Mouse (Mus musculus) liver, embryonic 11.5 days (tissue): Measurements from ENCODE around the gene Tmem178. TPM values are rescaled to one million over a fixed set of nuclear protein-coding genes. Genes with fewer than 3 reads are reported as not detected.

Experiments
- ATAC-seq: fragments of 200-750 bp; cut with Nextera tagmentation; replicated peaks from 2 replicates; pipeline ENCODE4 v1.8.0; 2017; ENCODE audit warnings: moderate number of reproducible peaks, mild to moderate bottlenecking, moderate TSS enrichment, moderate library complexity; ENCODE audit not compliant: low FRiP score
- DNase-seq: peaks from one replicate; pipeline ENCODE4 v3.0.0-alpha.2; 2017; ENCODE audit warnings: low spot score
- H3K27ac ChIP-seq: fragments of 300-500 bp; sonication (generic); 2 replicates; pipeline ENCODE4 v1.5.1; 2014; ENCODE audit warnings: mild to moderate bottlenecking, low read depth, low read length, control low read depth
- H3K27me3 ChIP-seq: fragments of 300-500 bp; sonication (generic); replicated peaks from 2 replicates; pipeline ENCODE4 v1.6.1; 2014; ENCODE audit warnings: low read length, mixed read lengths; ENCODE audit not compliant: control insufficient read depth, insufficient read depth
- H3K36me3 ChIP-seq: fragments of 300-500 bp; sonication (generic); 2 replicates; pipeline ENCODE4 v1.6.1; 2014; ENCODE audit warnings: mild to moderate bottlenecking, low read length, moderate library complexity, mixed read lengths; ENCODE audit not compliant: control insufficient read depth, insufficient read depth
- H3K4me1 ChIP-seq: fragments of 300-500 bp; sonication (generic); replicated peaks from 2 replicates; pipeline ENCODE4 v1.6.1; 2014; ENCODE audit warnings: low read length, mixed read lengths; ENCODE audit not compliant: control insufficient read depth, insufficient read depth
- H3K4me2 ChIP-seq: fragments of 300-500 bp; sonication (generic); 2 replicates; pipeline ENCODE4 v1.6.1; 2014; ENCODE audit warnings: mild to moderate bottlenecking, control low read depth, moderate library complexity
- H3K4me3 ChIP-seq: fragments of 300-500 bp; sonication (generic); 2 replicates; pipeline ENCODE4 v1.5.1; 2014; ENCODE audit warnings: low read depth, low read length, control low read depth
- H3K9ac ChIP-seq: fragments of 300-500 bp; sonication (generic); 2 replicates; pipeline ENCODE4 v1.6.1; 2014; ENCODE audit warnings: low read depth, low read length, control low read depth
- H3K9me3 ChIP-seq: fragments of 300-500 bp; sonication (generic); 2 replicates; pipeline ENCODE4 v1.6.1; 2016; ENCODE audit warnings: low read length, inconsistent platforms, mixed read lengths; ENCODE audit not compliant: control insufficient read depth
- WGBS: fragments of 180-500 bp; shearing (Covaris S2); extraction: QIAGEN DNeasy Blood & Tissue Kit; methylation state at CpG from one replicate; pipeline ENCODE4 v1.1.7; 2014; 5-methylcytosine and 5-hydroxymethylcytosine counted together
- polyA plus RNA-seq: library from polyadenylated mRNA; unstranded; fragments of >200 nt; fragmentation: Nextera tagmentation; extraction: Ambion mirVana; gene quantifications from 2 replicates; pipeline ENCODE4 v1.2.1, GENCODE M21; 2014

Gene Tmem178
- polyA plus RNA-seq, 1 experiment from 2014 or later = 1.9 TPM

GRCm38 (mm10) chr17:80915666-80916065, 28.8 kb upstream of the Tmem178 start:
- no peaks in the 10 kb centered on the region for H3K4me1 ChIP-seq
- no peak for DNase-seq
- no peaks in the 10 kb centered on the region for H3K27me3 ChIP-seq
- no peak overlapping the region for H3K9ac ChIP-seq
- no peak overlapping the region for H3K4me3 ChIP-seq
- H3K27ac ChIP-seq = no peak overlapping the region
- ATAC-seq = no peak
- 90% methylated on average over 2 of the region's 2 CpGs for WGBS
- no peaks in the 10 kb centered on the region for H3K36me3 ChIP-seq
- no peak overlapping the region for H3K4me2 ChIP-seq
- no peaks in the 10 kb centered on the region for H3K9me3 ChIP-seq

- Histone ChIP-seq H3K27me3 (no peaks in the 10 kb centered on the region), H3K4me3 (no peak overlapping the region), H3K27ac (no peak overlapping the region), H3K36me3 (no peaks in the 10 kb centered on the region), H3K4me1 (no peaks in the 10 kb centered on the region), H3K9me3 (no peaks in the 10 kb centered on the region), H3K4me2 (no peak overlapping the region), H3K9ac (no peak overlapping the region)
- DNase-seq (no peak), ATAC-seq (no peak)
Observed at GRCm38 (mm10) chr17:80919261-80919660, 25.2 kb upstream of the Tmem178 start.

GRCm38 (mm10) chr17:80921286-80922134, 22.9 kb upstream of the Tmem178 start:
- ATAC-seq = no peak
- H3K4me1 ChIP-seq = no peaks in the 10 kb centered on the region
- no peak overlapping the region for H3K4me3 ChIP-seq
- no peak overlapping the region for H3K9ac ChIP-seq
- no peak overlapping the region for H3K27ac ChIP-seq
- no peaks in the 10 kb centered on the region for H3K9me3 ChIP-seq
- no peaks in the 10 kb centered on the region for H3K27me3 ChIP-seq
- H3K4me2 ChIP-seq = no peak overlapping the region
- WGBS = 75% methylated on average over 10 of the region's 10 CpGs
- no peak for DNase-seq
- H3K36me3 ChIP-seq = no peaks in the 10 kb centered on the region

- no peak overlapping the region for H3K27ac ChIP-seq
- H3K27me3 ChIP-seq = no peaks in the 10 kb centered on the region
- WGBS = 76% methylated on average over 3 of the region's 3 CpGs
- H3K4me3 ChIP-seq = no peak overlapping the region
- ATAC-seq = no peak
- DNase-seq = no peak
- H3K4me1 ChIP-seq = no peaks in the 10 kb centered on the region
- H3K36me3 ChIP-seq = no peaks in the 10 kb centered on the region
- no peak overlapping the region for H3K4me2 ChIP-seq
- no peaks in the 10 kb centered on the region for H3K9me3 ChIP-seq
- H3K9ac ChIP-seq = no peak overlapping the region
Observed at GRCm38 (mm10) chr17:80925554-80925953, 18.9 kb upstream of the Tmem178 start.

GRCm38 (mm10) chr17:80927151-80927550, 17.3 kb upstream of the Tmem178 start:
- Histone ChIP-seq H3K4me2 (no peak overlapping the region), H3K9ac (no peak overlapping the region), H3K4me3 (no peak overlapping the region), H3K4me1 (no peaks in the 10 kb centered on the region), H3K9me3 (no peaks in the 10 kb centered on the region), H3K36me3 (no peaks in the 10 kb centered on the region), H3K27ac (no peak overlapping the region), H3K27me3 (no peaks in the 10 kb centered on the region)
- DNase-seq = no peak
- 84% methylated on average over 2 of the region's 2 CpGs for WGBS
- no peak for ATAC-seq

GRCm38 (mm10) chr17:80932716-80933115, 11.7 kb upstream of the Tmem178 start:
- H3K4me2 ChIP-seq = no peak overlapping the region

GRCm38 (mm10) chr17:80933401-80934029, 10.9 kb upstream of the Tmem178 start:
- DNase-seq (no peak), ATAC-seq (no peak)
- Histone ChIP-seq H3K9ac (no peak overlapping the region), H3K27ac (no peak overlapping the region), H3K4me3 (no peak overlapping the region), H3K36me3 (no peaks in the 10 kb centered on the region), H3K27me3 (no peaks in the 10 kb centered on the region), H3K4me1 (no peaks in the 10 kb centered on the region), H3K4me2 (peak overlapping the region; percentile 23; the same call in 1 of the 2 replicates), H3K9me3 (no peaks in the 10 kb centered on the region)
- WGBS = 60% methylated on average over 11 of the region's 11 CpGs

More at GRCm38 (mm10) chr17:80932716-80933115, 11.7 kb upstream of the Tmem178 start:
- Histone ChIP-seq H3K9ac (no peak overlapping the region), H3K27me3 (no peaks in the 10 kb centered on the region), H3K27ac (no peak overlapping the region), H3K4me1 (no peaks in the 10 kb centered on the region), H3K36me3 (no peaks in the 10 kb centered on the region), H3K9me3 (no peaks in the 10 kb centered on the region), H3K4me3 (no peak overlapping the region)
- WGBS = 86% methylated on average over 3 of the region's 3 CpGs
- no peak for DNase-seq
- no peak for ATAC-seq

GRCm38 (mm10) chr17:80935807-80936519, 8.5 kb upstream of the Tmem178 start:
- 56% methylated on average over 10 of the region's 10 CpGs for WGBS

More at GRCm38 (mm10) chr17:80935807-80936519, 8.5 kb upstream of the Tmem178 start:
- no peak overlapping the region for H3K4me2 ChIP-seq
- no peak overlapping the region for H3K27ac ChIP-seq
- no peaks in the 10 kb centered on the region for H3K36me3 ChIP-seq
- H3K9ac ChIP-seq = no peak overlapping the region
- H3K4me3 ChIP-seq = no peak overlapping the region
- H3K27me3 ChIP-seq = no peaks in the 10 kb centered on the region
- ATAC-seq = no peak
- no peaks in the 10 kb centered on the region for H3K4me1 ChIP-seq
- no peak for DNase-seq
- H3K9me3 ChIP-seq = no peaks in the 10 kb centered on the region
